Comparison of ENCODE assay signal across 9 mouse cellular contexts in the genomic region with DNA sequence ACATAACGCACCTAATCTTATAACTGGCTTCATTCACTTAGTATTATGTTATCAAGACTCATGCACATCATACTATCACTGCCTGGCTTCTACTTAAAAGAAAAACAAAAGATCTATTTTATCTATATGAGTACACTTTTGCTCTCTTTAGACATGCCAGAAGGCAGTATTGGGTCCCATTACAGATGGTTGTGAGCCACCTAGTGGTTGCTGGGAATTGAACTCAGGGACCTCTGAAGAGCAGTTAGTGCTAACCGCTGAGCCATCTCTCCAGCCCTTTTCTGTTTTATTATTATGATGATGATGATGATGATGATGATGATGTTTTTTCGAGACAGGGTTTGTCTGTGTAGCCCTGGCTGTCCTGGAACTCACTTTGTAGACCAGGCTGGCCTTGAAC. TPM values are rescaled to one million over a fixed set of nuclear protein-coding genes. Genes with fewer than 3 reads are reported as not detected.
DNase-seq lines count a peak whose midpoint lies in the region; ATAC-seq and TF ChIP-seq lines count a peak whose summit lies in the region.
"Had no signal": no experiment of that assay in that cellular context is flagged by ENCODE, and none has a peak within 500 bp of the region (broad histone marks: within the 10 kb centered on the region; RNA-seq: fewer than 3 reads in every experiment).

No protein-coding gene starts in this region.

- H3K36me3 ChIP-seq in kidney, embryonic 16.5 days (ENCODE audit: insufficient read depth, low read length): no peaks in the 10 kb centered on the region
- no peaks in the 10 kb centered on the region for H3K36me3 ChIP-seq in liver, embryonic 14.5 days (replicated peaks; ENCODE audit: control insufficient read depth, insufficient read depth, low read depth)
- H3K36me3 ChIP-seq: limb, embryonic 15.5 days had no signal

- peak; percentile 34; the same call in 1 of the 2 replicates for TF ChIP-seq CTCF in cortical plate, adult 2 months (IDR thresholded peaks at IDR 0.05; ENCODE audit: extremely low read depth, insufficient read depth, low read length)
- TF ChIP-seq CTCF in liver, embryonic 14.5 days (IDR thresholded peaks at IDR 0.05; ENCODE audit: low read depth): peak; percentile 68

- H3K4me3 ChIP-seq in kidney, embryonic 16.5 days (ENCODE audit: low read length): no peak overlapping the region
- no peak overlapping the region for H3K4me3 ChIP-seq in cortical plate, adult 2 months (ENCODE audit: insufficient read depth, low read length)
- H3K4me3 ChIP-seq in liver, embryonic 14.5 days (ENCODE audit: insufficient read depth in 1 of 2, low read depth in 2 of 2, low read length in 2 of 2): no peak overlapping the region
- H3K4me3 ChIP-seq: erythroblast, embryonic 14.5 days; limb, embryonic 15.5 days had no signal

- DNase-seq in kidney, adult 9 months: peak; percentile 64
- DNase-seq in MN1 (ENCODE audit: low spot score): peak; percentile 29
- DNase-seq in liver, embryonic 14.5 days (ENCODE audit: low read depth in 3 of 3, low spot score in 3 of 3): no peak
- DNase-seq in thymus, postnatal 10 days (ENCODE audit: low spot score in 2 of 2): peak; percentile 48 to 62
- DNase-seq in gastrocnemius, adult 18-20 months (ENCODE audit: low spot score): no peak

- ATAC-seq in kidney, embryonic 16.5 days (ENCODE audit: low FRiP score, low TSS enrichment): no peak
- ATAC-seq in liver, embryonic 14.5 days (ENCODE audit: insufficient read depth): peak; percentile 43; the same call in 1 of the 2 replicates

- no peaks in the 10 kb centered on the region for H3K4me1 ChIP-seq in kidney, embryonic 16.5 days (ENCODE audit: insufficient read depth, low read length)
- H3K4me1 ChIP-seq in cortical plate, adult 2 months (ENCODE audit: control insufficient read depth, insufficient read depth, low read length): no peaks in the 10 kb centered on the region
- no peaks in the 10 kb centered on the region for H3K4me1 ChIP-seq in liver, embryonic 14.5 days (replicated peaks; ENCODE audit: control insufficient read depth in 2 of 2, insufficient read depth in 2 of 2, low read length in 1 of 2)
- H3K4me1 ChIP-seq: limb, embryonic 15.5 days had no signal

- H3K9ac ChIP-seq in kidney, embryonic 16.5 days (replicated peaks; ENCODE audit: low read length): no peak overlapping the region
- H3K9ac ChIP-seq in liver, embryonic 14.5 days (replicated peaks): no peak overlapping the region
- H3K9ac ChIP-seq: limb, embryonic 15.5 days had no signal

- TF ChIP-seq EP300 in liver, embryonic 14.5 days (IDR thresholded peaks at IDR 0.05; ENCODE audit: low read depth): no peak

- TF ChIP-seq POLR2A in cortical plate, adult 2 months (IDR thresholded peaks at IDR 0.05; ENCODE audit: extremely low read depth, insufficient read depth, low read length): no peak

- H3K27me3 ChIP-seq in kidney, embryonic 16.5 days (ENCODE audit: insufficient read depth, low read length): no peaks in the 10 kb centered on the region
- no peaks in the 10 kb centered on the region for H3K27me3 ChIP-seq in liver, embryonic 14.5 days (ENCODE audit: control insufficient read depth, insufficient read depth, low read length)
- H3K27me3 ChIP-seq: limb, embryonic 15.5 days had no signal

- H3K4me2 ChIP-seq in kidney, embryonic 16.5 days (replicated peaks; ENCODE audit: low read depth, low read length): no peak overlapping the region
- no peak overlapping the region for H3K4me2 ChIP-seq in liver, embryonic 14.5 days (ENCODE audit: low read depth)
- H3K4me2 ChIP-seq: limb, embryonic 15.5 days had no signal

- H3K9me3 ChIP-seq in kidney, embryonic 16.5 days (ENCODE audit: low read length): no peaks in the 10 kb centered on the region
- no peaks in the 10 kb centered on the region for H3K9me3 ChIP-seq in liver, embryonic 14.5 days (ENCODE audit: control insufficient read depth, low read length)
- H3K9me3 ChIP-seq: limb, embryonic 15.5 days had no signal

- WGBS in kidney, embryonic 16.5 days: 43% methylated on average over 3 of the region's 3 CpGs
- 31% methylated on average over 3 of the region's 3 CpGs for WGBS in liver, embryonic 14.5 days (ENCODE audit: insufficient replicate concordance)

- H3K27ac ChIP-seq in kidney, embryonic 16.5 days (ENCODE audit: low read length): no peak overlapping the region
- no peak overlapping the region for H3K27ac ChIP-seq in cortical plate, adult 2 months (ENCODE audit: insufficient read depth, low read length)
- no peak overlapping the region for H3K27ac ChIP-seq in liver, embryonic 14.5 days
- H3K27ac ChIP-seq: limb, embryonic 15.5 days had no signal

RNA-seq across cellular contexts. Expression of a gene that starts 13.4 kb away (rescaled TPM):
- 39.6 and 44.1 TPM in 2 replicates for polyA plus RNA-seq in kidney, embryonic 16.5 days (2015; fragmentation: Nextera tagmentation; extraction: Ambion mirVana)
- 24.7 and 26.4 TPM in 2 replicates for polyA plus RNA-seq in cortical plate, adult 2 months (2012; rRNA removed)
- 3.7 TPM in 2 replicates for polyA plus RNA-seq in liver, embryonic 14.5 days (2012; rRNA removed)
- 10.3 and 14.7 TPM in 2 replicates for polyA plus RNA-seq in liver, embryonic 14.5 days (2014; fragmentation: Nextera tagmentation; extraction: Ambion mirVana)
- total RNA-seq in gastrocnemius, adult 18-20 months (2021): 10 to 100 TPM; 46.5 to 46.6 TPM

RNA-seq across cellular contexts. Expression of a gene that starts 19.4 kb away (rescaled TPM):
- 12.2 and 13.1 TPM in 2 replicates for polyA plus RNA-seq in kidney, embryonic 16.5 days (2015; fragmentation: Nextera tagmentation; extraction: Ambion mirVana)
- 26.6 and 27.1 TPM in 2 replicates for polyA plus RNA-seq in cortical plate, adult 2 months (2012; rRNA removed)
- polyA plus RNA-seq in liver, embryonic 14.5 days (2012; rRNA removed): 7.3 and 9.8 TPM in 2 replicates
- polyA plus RNA-seq in liver, embryonic 14.5 days (2014; fragmentation: Nextera tagmentation; extraction: Ambion mirVana): 4.2 and 4.7 TPM in 2 replicates
- 10 to 100 TPM; 25.2 to 26.6 TPM for total RNA-seq in gastrocnemius, adult 18-20 months (2021)

RNA-seq across cellular contexts. Expression of a gene that starts 21.0 kb away (rescaled TPM):
- 16.2 and 22.4 TPM in 2 replicates for polyA plus RNA-seq in kidney, embryonic 16.5 days (2015; fragmentation: Nextera tagmentation; extraction: Ambion mirVana)
- polyA plus RNA-seq in cortical plate, adult 2 months (2012; rRNA removed): 11.3 and 13.3 TPM in 2 replicates
- polyA plus RNA-seq in liver, embryonic 14.5 days (2012; rRNA removed): 5.2 and 6.0 TPM in 2 replicates
- polyA plus RNA-seq in liver, embryonic 14.5 days (2014; fragmentation: Nextera tagmentation; extraction: Ambion mirVana): 4.7 and 5.2 TPM in 2 replicates
- total RNA-seq in gastrocnemius, adult 18-20 months (2021): 1 to 10 TPM; 2.8 to 3.8 TPM

RNA-seq across cellular contexts. Expression of a gene that starts 39.0 kb away (rescaled TPM):
- 41.9 and 47.2 TPM in 2 replicates for polyA plus RNA-seq in kidney, embryonic 16.5 days (2015; fragmentation: Nextera tagmentation; extraction: Ambion mirVana)
- 44.0 and 44.8 TPM in 2 replicates for polyA plus RNA-seq in cortical plate, adult 2 months (2012; rRNA removed)
- polyA plus RNA-seq in liver, embryonic 14.5 days (2012; rRNA removed): 21.2 and 22.9 TPM in 2 replicates
- polyA plus RNA-seq in liver, embryonic 14.5 days (2014; fragmentation: Nextera tagmentation; extraction: Ambion mirVana): 20.3 and 23.2 TPM in 2 replicates
- total RNA-seq in gastrocnemius, adult 18-20 months (2021): 10 to 100 TPM; 16.5 to 19.4 TPM

RNA-seq across cellular contexts. Expression of a gene that starts 49.4 kb away (rescaled TPM):
- polyA plus RNA-seq in kidney, embryonic 16.5 days (2015; fragmentation: Nextera tagmentation; extraction: Ambion mirVana): 8.4 TPM in 2 replicates
- polyA plus RNA-seq in cortical plate, adult 2 months (2012; rRNA removed): 5.3 and 5.8 TPM in 2 replicates
- polyA plus RNA-seq in liver, embryonic 14.5 days (2012; rRNA removed): 1.8 and 2.1 TPM in 2 replicates
- 1.3 and 1.4 TPM in 2 replicates for polyA plus RNA-seq in liver, embryonic 14.5 days (2014; fragmentation: Nextera tagmentation; extraction: Ambion mirVana)
- under 1 TPM; 0.76 to 0.82 TPM for total RNA-seq in gastrocnemius, adult 18-20 months (2021)

Comparison
In these comparisons a context has a peak if more than half of its experiments do, and no peak if none do; other contexts are left out.
1. DNase-seq: peak in kidney, adult 9 months (single experiment), MN1 (single experiment) and thymus, postnatal 10 days (2 of 2); none in liver, embryonic 14.5 days (0 of 3) and gastrocnemius, adult 18-20 months (single experiment).